In the genomic region with DNA sequence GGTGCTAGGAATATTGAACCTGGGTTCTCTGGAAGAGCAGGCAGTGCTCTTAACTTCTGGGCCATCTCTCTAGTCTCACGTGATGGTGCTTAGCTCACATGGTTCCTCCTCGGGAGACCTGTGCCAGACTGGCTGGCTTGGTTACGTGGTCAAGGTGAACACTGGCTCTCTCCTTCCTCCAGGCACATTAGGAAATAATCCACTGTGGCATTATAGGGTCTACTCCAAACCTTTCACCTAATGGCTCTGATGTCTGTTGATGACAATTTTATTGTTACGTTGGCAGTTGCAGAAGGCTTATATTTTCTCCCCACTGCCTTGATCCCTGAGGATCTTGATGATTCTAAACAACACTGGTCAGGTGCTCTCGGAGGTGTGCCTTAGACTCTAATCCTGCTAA, we compare ENCODE assay signal across 26 mouse cellular contexts. TPM values are rescaled to one million over a fixed set of nuclear protein-coding genes. Genes with fewer than 3 reads are reported as not detected.
DNase-seq lines count a peak whose midpoint lies in the region; TF ChIP-seq lines count a peak whose summit lies in the region.
"Had no signal": no experiment of that assay in that cellular context is flagged by ENCODE, and none has a peak within 500 bp of the region (broad histone marks: within the 10 kb centered on the region; RNA-seq: fewer than 3 reads in every experiment).

No protein-coding gene starts in this region.

- peaks cover 41% of the 10 kb centered on the region for H3K36me3 ChIP-seq in macrophage (ENCODE audit: inconsistent target)

- no peak for DNase-seq in gastrocnemius, adult 2 months
- no peak for DNase-seq in gastrocnemius, postnatal 10 days
- DNase-seq in retina, adult 2 months (ENCODE audit: low read depth, low spot score) = peak; percentile 47
- no peak for DNase-seq in retina, postnatal 1 day
- DNase-seq in Muller cell, postnatal 12 days (ENCODE audit: inconsistent ontology term) = no peak
- DNase-seq: adrenal gland, postnatal 25 days; cerebellum, adult 2 months; cerebellum, postnatal 10 days; embryo, embryonic 11 days; gastrocnemius, postnatal 36 days; heart, adult 18-20 months; heart, postnatal 10 days; heart, postnatal 4 days had no signal

- WGBS in macrophage (ENCODE audit: missing documents) = 83% methylated on average over 5 of the region's 5 CpGs

- intact Hi-C loops in gastrocnemius, adult 2 months (cut with DNase I) = no loop called here

- peak overlapping the region; percentile 16; the same call in 1 of the 2 replicates for H3K27ac ChIP-seq in gastrocnemius, adult 2 months
- peak overlapping the region; percentile 7; the same call in 1 of the 2 replicates for H3K27ac ChIP-seq in macrophage
- H3K27ac ChIP-seq: embryonic facial prominence, embryonic 15.5 days; forebrain, embryonic 12.5 days; heart, embryonic 10.5 days; hindbrain, embryonic 12.5 days had no signal

- no peak overlapping the region for H3K4me3 ChIP-seq in gastrocnemius, adult 2 months
- no peak overlapping the region for H3K4me3 ChIP-seq in macrophage (ENCODE audit: inconsistent target)
- H3K4me3 ChIP-seq: embryonic facial prominence, embryonic 15.5 days; forebrain, embryonic 12.5 days; heart, embryonic 10.5 days; hindbrain, embryonic 12.5 days had no signal

- TF ChIP-seq CTCF in gastrocnemius, adult 2 months (IDR thresholded peaks at IDR 0.05) = no peak

- peaks cover 53% of the 10 kb centered on the region; the same call in 1 of the 2 replicates for H3K79me2 ChIP-seq in macrophage (ENCODE audit: inconsistent target)

RNA-seq across cellular contexts. Expression of a gene that starts 12.0 kb away (rescaled TPM):
- 10 to 100 TPM; 18.9 to 23.5 TPM for total RNA-seq in gastrocnemius, adult 2 months (2021)
- total RNA-seq in gastrocnemius, postnatal 10 days (2021) = 10 to 100 TPM; 15.0 to 19.2 TPM
- 100 to 1,000 TPM; 201 to 789 (median 293) TPM for total RNA-seq in macrophage (2018; cell fraction: chromatin; rRNA removed)
- total RNA-seq in macrophage (2018; cell fraction: cytosol; rRNA removed) = 10 to 100 TPM; 42.0 to 85.6 (median 57.7) TPM
- total RNA-seq in macrophage (2018; cell fraction: nucleus; rRNA removed) = 100 to 1,000 TPM; 165 to 654 (median 235) TPM
- 38.3 to 72.2 TPM (median 56.6 TPM) in 3 replicates for polyA plus RNA-seq in macrophage (2018)

RNA-seq across cellular contexts. Expression of a gene that starts 18.1 kb away (rescaled TPM):
- not detected for total RNA-seq in gastrocnemius, adult 2 months (2021)
- not detected for total RNA-seq in gastrocnemius, postnatal 10 days (2021)
- not detected for total RNA-seq in macrophage (2018; cell fraction: chromatin; rRNA removed)
- total RNA-seq in macrophage (2018; cell fraction: cytosol; rRNA removed) = not detected
- not detected for total RNA-seq in macrophage (2018; cell fraction: nucleus; rRNA removed)
- polyA plus RNA-seq in macrophage (2018) = not detected in 3 replicates
- total RNA-seq: adrenal gland, postnatal 25 days; CH12.LX; gastrocnemius, adult 18-20 months; gastrocnemius, postnatal 36 days; heart, adult 18-20 months; heart, postnatal 10 days; heart, postnatal 4 days had no signal
- polyA plus RNA-seq: heart, embryonic 10.5 days; heart, embryonic 14.5 days had no signal

RNA-seq across cellular contexts. Expression of a gene that starts 20.5 kb away (rescaled TPM):
- not detected for total RNA-seq in gastrocnemius, adult 2 months (2021)
- 1 to 10 TPM in 1 of 2 experiments, not detected in 1; 1.7 TPM for total RNA-seq in gastrocnemius, postnatal 10 days (2021)
- total RNA-seq in macrophage (2018; cell fraction: chromatin; rRNA removed) = under 1 TPM in 1 of 26 experiments, not detected in 25; 0.37 TPM
- total RNA-seq in macrophage (2018; cell fraction: cytosol; rRNA removed) = not detected
- total RNA-seq in macrophage (2018; cell fraction: nucleus; rRNA removed) = under 1 TPM in 1 of 26 experiments, not detected in 25; 0.21 TPM
- polyA plus RNA-seq in macrophage (2018) = not detected in 3 replicates
- total RNA-seq: CH12.LX; gastrocnemius, adult 18-20 months; gastrocnemius, postnatal 36 days had no signal
- polyA plus RNA-seq: inflammation-experienced regulatory T-cells, adult 6 months had no signal

RNA-seq across cellular contexts. Expression of a gene that starts 36.9 kb away (rescaled TPM):
- not detected for total RNA-seq in gastrocnemius, adult 2 months (2021)
- not detected for total RNA-seq in gastrocnemius, postnatal 10 days (2021)
- total RNA-seq in macrophage (2018; cell fraction: chromatin; rRNA removed) = not detected
- total RNA-seq in macrophage (2018; cell fraction: cytosol; rRNA removed) = not detected
- not detected for total RNA-seq in macrophage (2018; cell fraction: nucleus; rRNA removed)
- polyA plus RNA-seq in macrophage (2018) = not detected in 3 replicates
- total RNA-seq: adrenal gland, postnatal 25 days; CH12.LX; gastrocnemius, adult 18-20 months; gastrocnemius, postnatal 36 days; heart, adult 18-20 months; heart, postnatal 10 days; heart, postnatal 4 days had no signal
- polyA plus RNA-seq: cerebellum, adult 2 months; embryonic facial prominence, embryonic 11.5 days; embryonic facial prominence, embryonic 15.5 days; forebrain, embryonic 12.5 days; forebrain, embryonic 16.5 days; frontal cortex, adult 2 months; heart, embryonic 10.5 days; heart, embryonic 14.5 days; hindbrain, embryonic 12.5 days; hindbrain, embryonic 16.5 days; inflammation-experienced regulatory T-cells, adult 6 months had no signal

RNA-seq across cellular contexts. Expression of a gene that starts 41.0 kb away (rescaled TPM):
- not detected for total RNA-seq in gastrocnemius, adult 2 months (2021)
- total RNA-seq in gastrocnemius, postnatal 10 days (2021) = not detected
- not detected for total RNA-seq in macrophage (2018; cell fraction: chromatin; rRNA removed)
- total RNA-seq in macrophage (2018; cell fraction: cytosol; rRNA removed) = not detected
- total RNA-seq in macrophage (2018; cell fraction: nucleus; rRNA removed) = not detected
- not detected in 3 replicates for polyA plus RNA-seq in macrophage (2018)
- total RNA-seq: CH12.LX; gastrocnemius, adult 18-20 months; gastrocnemius, postnatal 36 days; heart, adult 18-20 months; heart, postnatal 10 days; heart, postnatal 4 days had no signal
- polyA plus RNA-seq: embryonic facial prominence, embryonic 11.5 days; embryonic facial prominence, embryonic 15.5 days; forebrain, embryonic 12.5 days; forebrain, embryonic 16.5 days; heart, embryonic 10.5 days; heart, embryonic 14.5 days; hindbrain, embryonic 12.5 days; inflammation-experienced regulatory T-cells, adult 6 months had no signal
